Mouse (Mus musculus) splenic B cell, adult 2 months (primary cell): ENCODE measurements around the gene Cdh22.

ENCODE experiments used
- DNase-seq: peaks from one replicate; pipeline ENCODE4 v3.0.0-alpha.2; 2011; ENCODE audit warnings: low read depth, low spot score
- H3K27me3 ChIP-seq: 2 replicates; pipeline ENCODE4 v1.6.1; 2012; ENCODE audit warnings: mild to moderate bottlenecking, low read length, moderate library complexity, mixed read lengths; ENCODE audit not compliant: control insufficient read depth, poor library complexity, insufficient read depth, severe bottlenecking
- H3K36me3 ChIP-seq: 2 replicates; pipeline ENCODE4 v1.6.1; 2012; ENCODE audit warnings: mild to moderate bottlenecking, low read length, moderate library complexity, mixed read lengths; ENCODE audit not compliant: control insufficient read depth, poor library complexity, insufficient read depth, severe bottlenecking

The Cdh22 gene

GRCm38 (mm10) chr2:165080657-165081056, 154.0 kb downstream of the Cdh22 start:
- H3K27me3 ChIP-seq: 0 out of 2 replicates have a peak, but pooled peaks cover 2% of the 10 kb centered on the region
- no peaks in the 10 kb centered on the region for H3K36me3 ChIP-seq
- no peak for DNase-seq

- Histone ChIP-seq H3K36me3 (no peaks in the 10 kb centered on the region), H3K27me3 (0 out of 2 replicates have a peak, but pooled peaks cover 2% of the 10 kb centered on the region)
- no peak for DNase-seq
Observed at GRCm38 (mm10) chr2:165078605-165079004, 156.0 kb downstream of the Cdh22 start.

DNA sequence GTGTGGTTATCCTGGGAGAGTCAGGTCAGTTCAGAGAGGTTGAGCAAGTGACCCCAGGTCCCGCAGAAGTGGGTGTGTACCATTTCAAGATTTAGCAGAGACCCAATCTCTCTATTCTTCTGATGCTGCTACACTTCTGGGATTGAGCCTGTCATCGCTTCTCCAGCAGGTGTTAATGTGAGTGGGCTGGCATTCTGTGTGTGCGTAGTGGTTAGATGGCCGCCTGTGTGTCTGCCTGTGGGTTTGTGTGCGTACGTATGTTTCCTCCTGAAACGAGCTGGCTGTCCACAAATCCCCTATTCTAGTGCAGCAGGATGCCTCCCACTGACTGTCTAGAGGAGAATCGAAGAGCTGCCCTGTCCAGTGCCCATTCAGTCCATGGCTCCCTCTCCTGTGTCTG, 156.6 kb downstream of the Cdh22 start:
- Histone ChIP-seq H3K36me3 (no peaks in the 10 kb centered on the region), H3K27me3 (0 out of 2 replicates have a peak, but pooled peaks cover 2% of the 10 kb centered on the region)
- DNase-seq: no peak

DNA sequence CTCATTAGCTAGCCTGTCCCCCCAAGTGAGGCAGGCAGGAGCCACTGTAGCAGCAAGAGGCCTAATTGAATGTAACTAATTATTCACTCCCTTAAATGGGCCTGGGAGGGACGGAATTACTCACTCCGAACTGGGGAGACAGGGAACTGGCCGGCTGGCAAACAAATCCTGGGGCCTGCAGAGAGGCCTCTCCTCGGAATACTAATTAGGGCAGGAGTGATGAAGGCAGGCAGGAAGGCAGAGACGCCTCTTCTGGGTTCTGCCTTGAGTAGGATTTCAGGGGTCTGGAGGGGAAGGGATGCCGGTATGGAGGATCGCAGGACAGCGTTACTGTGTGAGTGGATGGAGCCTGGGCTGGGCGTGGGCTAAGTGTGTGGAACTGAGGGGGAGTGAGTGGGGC, 157.6 kb downstream of the Cdh22 start:
- H3K36me3 ChIP-seq: no peaks in the 10 kb centered on the region

GRCm38 (mm10) chr2:165074937-165075336, 159.7 kb downstream of the Cdh22 start:
- peak; percentile 88 for DNase-seq
- no peaks in the 10 kb centered on the region for H3K36me3 ChIP-seq
- 0 out of 2 replicates have a peak, but pooled peaks cover 2% of the 10 kb centered on the region for H3K27me3 ChIP-seq

More for the DNA sequence above, 157.6 kb downstream of the Cdh22 start:
- no peak for DNase-seq
- 0 out of 2 replicates have a peak, but pooled peaks cover 2% of the 10 kb centered on the region for H3K27me3 ChIP-seq

DNA sequence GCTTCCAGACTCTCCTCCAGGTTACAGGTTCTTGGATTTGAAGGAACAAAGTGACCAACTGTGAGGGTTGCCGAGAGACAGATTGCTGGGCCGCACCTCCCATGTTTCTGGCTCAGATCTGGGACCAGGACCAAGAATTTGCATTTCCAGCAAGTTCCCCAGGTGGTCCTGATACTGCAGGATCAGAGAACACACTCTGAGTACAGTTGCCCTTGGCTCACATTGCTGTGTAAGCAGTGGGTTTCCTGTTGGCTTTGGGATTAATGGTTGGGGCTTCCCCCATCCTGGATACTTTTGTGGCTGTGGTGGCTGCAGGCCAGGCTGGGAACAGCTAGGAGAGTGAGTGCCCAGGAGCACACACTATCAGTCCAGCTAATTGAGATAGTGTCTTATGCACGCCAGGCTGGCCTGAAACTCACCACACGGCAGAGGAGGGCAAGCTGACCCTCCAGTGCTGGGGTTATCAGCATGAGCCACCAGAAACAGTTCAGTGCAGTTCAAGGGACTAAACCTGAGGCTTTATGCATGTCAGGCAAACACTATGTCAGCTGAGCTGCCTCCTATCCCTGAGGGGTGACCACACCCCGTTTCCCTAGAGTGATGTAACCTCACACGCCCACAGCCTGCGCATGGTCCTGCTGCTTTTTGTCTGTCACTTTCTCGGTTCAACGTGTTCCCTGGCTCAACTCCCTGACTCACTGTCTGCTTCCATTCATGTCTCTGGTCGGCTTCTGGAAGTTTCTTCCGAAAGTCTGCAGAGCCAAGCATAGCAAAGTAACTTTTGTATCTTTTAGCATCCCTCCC, 160.4 kb downstream of the Cdh22 start:
- DNase-seq: peak; percentile 38
- 0 out of 2 replicates have a peak, but pooled peaks cover 2% of the 10 kb centered on the region for H3K27me3 ChIP-seq
- peaks cover 4% of the 10 kb centered on the region for H3K36me3 ChIP-seq

- Histone ChIP-seq H3K36me3 (peaks cover 4% of the 10 kb centered on the region), H3K27me3 (no peaks in the 10 kb centered on the region)
- no peak for DNase-seq
Observed at GRCm38 (mm10) chr2:165073381-165073781, 161.3 kb downstream of the Cdh22 start.

GRCm38 (mm10) chr2:165070096-165070816, 164.4 kb downstream of the Cdh22 start:
- H3K27me3 ChIP-seq: no peaks in the 10 kb centered on the region
- DNase-seq: peak; percentile 69
- peaks cover 20% of the 10 kb centered on the region for H3K36me3 ChIP-seq

- Histone ChIP-seq H3K36me3 (peaks cover 22% of the 10 kb centered on the region), H3K27me3 (no peaks in the 10 kb centered on the region)
- no peak for DNase-seq
Observed at GRCm38 (mm10) chr2:165068806-165069205, 165.8 kb downstream of the Cdh22 start.

GRCm38 (mm10) chr2:165064489-165064888, 170.2 kb downstream of the Cdh22 start:
- Histone ChIP-seq H3K27me3 (no peaks in the 10 kb centered on the region), H3K36me3 (peaks cover 25% of the 10 kb centered on the region)
- DNase-seq: no peak

GRCm38 (mm10) chr2:165061638-165062433, 172.8 kb downstream of the Cdh22 start:
- Histone ChIP-seq H3K36me3 (peaks cover 22% of the 10 kb centered on the region), H3K27me3 (no peaks in the 10 kb centered on the region)
- DNase-seq: peak; percentile 57
